Mouse (Mus musculus): ENCODE data around the gene Rere. TPM values are rescaled to one million over a fixed set of nuclear protein-coding genes. Genes with fewer than 3 reads are reported as not detected.

The Rere gene
- polyA plus RNA-seq, 1 experiment, result 61.3 TPM

GRCm38 (mm10) chr4:150379313-150379712, 97.9 kb downstream of the Rere start:
- 64% methylated on average over 6 of the region's 6 CpGs for WGBS

GRCm38 (mm10) chr4:150379772-150380171, 98.3 kb downstream of the Rere start:
- WGBS, result 67% methylated on average over 2 of the region's 2 CpGs
- H3K27ac ChIP-seq (ENCODE audit: control insufficient read depth, insufficient read depth, low read depth, low read length, poor library complexity), result no peak overlapping the region
- H3K4me3 ChIP-seq (replicated peaks; ENCODE audit: control insufficient read depth, low read depth, low read length), result no peak overlapping the region
- no peak for TF ChIP-seq POLR2A (IDR thresholded peaks at IDR 0.05; ENCODE audit: borderline replicate concordance, control insufficient read depth, low read depth, low read length)
- no peak for TF ChIP-seq CTCF (IDR thresholded peaks at IDR 0.05; ENCODE audit: control insufficient read depth, insufficient read depth, low read length)
- H3K4me1 ChIP-seq (ENCODE audit: control insufficient read depth, insufficient read depth, low read length), result no peaks in the 10 kb centered on the region; the same call in 1 of the 2 replicates

More at GRCm38 (mm10) chr4:150379313-150379712, 97.9 kb downstream of the Rere start:
- Histone ChIP-seq H3K27ac (ENCODE audit: control insufficient read depth, insufficient read depth, low read depth, low read length, poor library complexity) (no peak overlapping the region), H3K4me1 (ENCODE audit: control insufficient read depth, insufficient read depth, low read length) (no peaks in the 10 kb centered on the region; the same call in 1 of the 2 replicates), H3K4me3 (replicated peaks; ENCODE audit: control insufficient read depth, low read depth, low read length) (no peak overlapping the region)
- TF ChIP-seq CTCF (IDR thresholded peaks at IDR 0.05; ENCODE audit: control insufficient read depth, insufficient read depth, low read length) (no peak), POLR2A (IDR thresholded peaks at IDR 0.05; ENCODE audit: borderline replicate concordance, control insufficient read depth, low read depth, low read length) (no peak)

DNA sequence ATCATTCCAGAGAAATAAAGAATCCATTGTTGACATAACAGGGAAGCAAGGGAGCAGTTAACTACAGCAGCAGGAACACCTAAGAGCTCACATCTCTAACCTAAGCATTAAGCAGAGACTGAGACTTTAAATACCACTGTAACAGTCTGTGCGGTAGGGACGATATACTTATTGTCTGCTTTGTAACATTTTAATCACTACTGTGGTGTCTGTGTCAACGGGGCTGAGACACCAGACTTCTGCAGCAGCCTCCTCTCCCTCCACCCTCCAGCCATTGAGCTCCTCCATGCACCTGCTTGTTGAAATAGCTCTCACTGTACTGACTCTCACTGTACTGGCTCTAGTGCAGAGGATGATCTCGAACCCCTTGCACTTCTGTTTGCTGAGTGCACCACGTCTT, 98.8 kb downstream of the Rere start:
- Histone ChIP-seq H3K4me1 (ENCODE audit: control insufficient read depth, insufficient read depth, low read length) (no peaks in the 10 kb centered on the region; the same call in 1 of the 2 replicates), H3K4me3 (replicated peaks; ENCODE audit: control insufficient read depth, low read depth, low read length) (no peak overlapping the region), H3K27ac (ENCODE audit: control insufficient read depth, insufficient read depth, low read depth, low read length, poor library complexity) (no peak overlapping the region)
- TF ChIP-seq CTCF (IDR thresholded peaks at IDR 0.05; ENCODE audit: control insufficient read depth, insufficient read depth, low read length), result no peak
- no peak for TF ChIP-seq POLR2A (IDR thresholded peaks at IDR 0.05; ENCODE audit: borderline replicate concordance, control insufficient read depth, low read depth, low read length)
- WGBS, result 77% methylated on average over 5 of the region's 5 CpGs

- no peak overlapping the region for H3K27ac ChIP-seq (ENCODE audit: control insufficient read depth, insufficient read depth, low read depth, low read length, poor library complexity)
- no peaks in the 10 kb centered on the region for H3K4me1 ChIP-seq (ENCODE audit: control insufficient read depth, insufficient read depth, low read length)
- 35% methylated on average over 3 of the region's 3 CpGs for WGBS
- H3K4me3 ChIP-seq (replicated peaks; ENCODE audit: control insufficient read depth, low read depth, low read length), result no peak overlapping the region
- TF ChIP-seq POLR2A (IDR thresholded peaks at IDR 0.05; ENCODE audit: borderline replicate concordance, control insufficient read depth, low read depth, low read length), result no peak
- TF ChIP-seq CTCF (IDR thresholded peaks at IDR 0.05; ENCODE audit: control insufficient read depth, insufficient read depth, low read length), result no peak
Observed at GRCm38 (mm10) chr4:150382504-150382903, 101.1 kb downstream of the Rere start.

- Histone ChIP-seq H3K4me1 (ENCODE audit: control insufficient read depth, insufficient read depth, low read length) (no peaks in the 10 kb centered on the region), H3K4me3 (replicated peaks; ENCODE audit: control insufficient read depth, low read depth, low read length) (no peak overlapping the region), H3K27ac (ENCODE audit: control insufficient read depth, insufficient read depth, low read depth, low read length, poor library complexity) (no peak overlapping the region)
- WGBS, result 81% methylated on average over 8 of the region's 8 CpGs
- no peak for TF ChIP-seq CTCF (IDR thresholded peaks at IDR 0.05; ENCODE audit: control insufficient read depth, insufficient read depth, low read length)
- TF ChIP-seq POLR2A (IDR thresholded peaks at IDR 0.05; ENCODE audit: borderline replicate concordance, control insufficient read depth, low read depth, low read length), result no peak
Observed at GRCm38 (mm10) chr4:150384405-150384804, 103.0 kb downstream of the Rere start.

DNA sequence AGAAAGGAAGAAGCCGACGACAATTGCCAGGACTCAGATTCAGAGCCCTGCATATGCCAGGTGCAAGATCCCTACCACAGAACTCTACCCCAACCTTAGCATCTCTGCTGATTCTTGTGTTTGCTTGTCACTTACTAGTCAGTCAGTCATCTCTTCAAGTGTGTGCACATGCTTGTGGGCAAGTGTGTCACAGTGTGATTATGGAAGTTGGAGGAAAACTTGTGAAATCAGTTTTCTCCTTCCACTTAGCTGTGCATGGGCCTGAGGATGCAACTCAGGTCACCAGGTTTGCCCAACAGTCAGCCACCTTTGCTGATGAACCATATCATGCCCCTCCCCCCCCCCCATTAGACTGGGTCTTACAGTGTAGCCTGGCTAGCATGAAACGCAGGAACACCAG, 103.5 kb downstream of the Rere start:
- 82% methylated on average over 3 of the region's 3 CpGs for WGBS
- H3K4me1 ChIP-seq (ENCODE audit: control insufficient read depth, insufficient read depth, low read length), result no peaks in the 10 kb centered on the region
- H3K27ac ChIP-seq (ENCODE audit: control insufficient read depth, insufficient read depth, low read depth, low read length, poor library complexity), result no peak overlapping the region
- no peak for TF ChIP-seq CTCF (IDR thresholded peaks at IDR 0.05; ENCODE audit: control insufficient read depth, insufficient read depth, low read length)
- TF ChIP-seq POLR2A (IDR thresholded peaks at IDR 0.05; ENCODE audit: borderline replicate concordance, control insufficient read depth, low read depth, low read length), result no peak
- H3K4me3 ChIP-seq (replicated peaks; ENCODE audit: control insufficient read depth, low read depth, low read length), result no peak overlapping the region

DNA sequence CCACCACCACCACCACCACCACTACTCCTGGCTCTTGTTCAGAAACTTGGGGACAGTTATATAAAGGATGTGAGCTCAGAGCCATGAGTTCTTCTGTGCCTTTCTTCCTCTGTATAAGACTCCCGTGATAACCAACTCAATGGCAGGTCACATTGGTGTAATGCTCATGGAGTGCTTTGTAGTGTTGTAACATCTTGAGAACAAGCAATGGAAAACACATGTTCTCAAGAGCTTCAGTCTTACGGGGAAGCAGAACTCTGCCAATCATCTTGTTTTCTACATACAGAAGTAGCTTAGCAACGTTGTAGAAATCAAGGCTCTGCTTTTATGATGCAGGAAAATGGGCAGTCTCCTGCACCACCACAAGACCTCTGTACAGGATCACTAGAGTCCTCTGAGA, 107.1 kb downstream of the Rere start:
- H3K4me1 ChIP-seq (ENCODE audit: control insufficient read depth, insufficient read depth, low read length), result no peaks in the 10 kb centered on the region
- H3K4me3 ChIP-seq (replicated peaks; ENCODE audit: control insufficient read depth, low read depth, low read length), result no peak overlapping the region
- TF ChIP-seq CTCF (IDR thresholded peaks at IDR 0.05; ENCODE audit: control insufficient read depth, insufficient read depth, low read length), result no peak
- no peak for TF ChIP-seq POLR2A (IDR thresholded peaks at IDR 0.05; ENCODE audit: borderline replicate concordance, control insufficient read depth, low read depth, low read length)
- 33% methylated on average over 3 of the region's 3 CpGs for WGBS
- no peak overlapping the region for H3K27ac ChIP-seq (ENCODE audit: control insufficient read depth, insufficient read depth, low read depth, low read length, poor library complexity)

- Histone ChIP-seq H3K4me3 (replicated peaks; ENCODE audit: control insufficient read depth, low read depth, low read length) (no peak overlapping the region), H3K4me1 (ENCODE audit: control insufficient read depth, insufficient read depth, low read length) (no peaks in the 10 kb centered on the region), H3K27ac (ENCODE audit: control insufficient read depth, insufficient read depth, low read depth, low read length, poor library complexity) (no peak overlapping the region)
- no peak for TF ChIP-seq CTCF (IDR thresholded peaks at IDR 0.05; ENCODE audit: control insufficient read depth, insufficient read depth, low read length)
- no peak for TF ChIP-seq POLR2A (IDR thresholded peaks at IDR 0.05; ENCODE audit: borderline replicate concordance, control insufficient read depth, low read depth, low read length)
- WGBS, result 75% methylated on average over 8 of the region's 8 CpGs
Observed at GRCm38 (mm10) chr4:150393607-150394006, 112.2 kb downstream of the Rere start.

GRCm38 (mm10) chr4:150394091-150394490, 112.6 kb downstream of the Rere start:
- 88% methylated on average over 4 of the region's 4 CpGs for WGBS
- no peaks in the 10 kb centered on the region; the same call in 1 of the 2 replicates for H3K4me1 ChIP-seq (ENCODE audit: control insufficient read depth, insufficient read depth, low read length)
- no peak overlapping the region for H3K27ac ChIP-seq (ENCODE audit: control insufficient read depth, insufficient read depth, low read depth, low read length, poor library complexity)
- TF ChIP-seq CTCF (IDR thresholded peaks at IDR 0.05; ENCODE audit: control insufficient read depth, insufficient read depth, low read length) (no peak), POLR2A (IDR thresholded peaks at IDR 0.05; ENCODE audit: borderline replicate concordance, control insufficient read depth, low read depth, low read length) (no peak)
- H3K4me3 ChIP-seq (replicated peaks; ENCODE audit: control insufficient read depth, low read depth, low read length), result no peak overlapping the region

All from bone marrow, adult 2 months (tissue).